In the genomic region with DNA sequence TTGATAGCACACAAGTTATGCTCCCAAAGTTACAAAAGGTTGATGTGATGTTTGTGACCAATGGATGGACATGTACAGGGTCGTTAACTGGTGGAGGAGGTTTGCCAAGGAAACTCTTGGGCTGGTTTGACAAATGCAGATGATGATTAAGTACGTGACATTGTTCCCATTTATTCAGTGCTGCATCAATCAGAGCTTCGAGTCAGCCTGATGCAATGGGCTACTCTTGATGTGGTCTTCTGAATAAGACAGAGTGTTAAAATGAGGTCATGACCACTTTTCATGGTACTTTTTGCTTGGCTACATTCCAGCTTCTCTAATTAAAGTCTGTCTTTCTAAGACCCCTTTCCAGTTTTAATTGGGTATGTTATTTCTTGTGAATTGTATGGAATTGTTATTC, we compare ENCODE assay signal across 24 mouse cellular contexts.
A peak's percentile ranks its signal among the peaks of the same experiment; 100 is the strongest.
DNase-seq lines count a peak whose midpoint lies in the region; ATAC-seq and TF ChIP-seq lines count a peak whose summit lies in the region.
"Had no signal": no experiment of that assay in that cellular context is flagged by ENCODE, and none has a peak within 500 bp of the region (broad histone marks: within the 10 kb centered on the region; RNA-seq: fewer than 3 reads in every experiment).

No protein-coding gene starts in this region.

- H3K27ac ChIP-seq in forebrain, embryonic 10.5 days: peak overlapping the region; percentile 51; the same call in 1 of the 2 replicates
- H3K27ac ChIP-seq in forebrain, postnatal 0 days (ENCODE audit: low read depth, low read length): no peak overlapping the region
- no peak overlapping the region for H3K27ac ChIP-seq in neural tube, embryonic 11.5 days (ENCODE audit: low read depth, low read length)
- H3K27ac ChIP-seq in neural tube, embryonic 15.5 days (replicated peaks): no peak overlapping the region
- H3K27ac ChIP-seq in forebrain, embryonic 14.5 days (ENCODE audit: low read depth, low read length): no peak overlapping the region
- H3K27ac ChIP-seq: embryonic facial prominence, embryonic 12.5 days; heart, adult 2 months; heart, embryonic 15.5 days; limb, embryonic 15.5 days; liver, embryonic 15.5 days; stomach, postnatal 0 days had no signal

- peaks cover 5% of the 10 kb centered on the region; the same call in 1 of the 2 replicates for H3K9me3 ChIP-seq in forebrain, embryonic 10.5 days
- H3K9me3 ChIP-seq in forebrain, postnatal 0 days (ENCODE audit: low read length): no peaks in the 10 kb centered on the region
- H3K9me3 ChIP-seq in neural tube, embryonic 11.5 days (ENCODE audit: control insufficient read depth, low read length): no peaks in the 10 kb centered on the region
- no peaks in the 10 kb centered on the region for H3K9me3 ChIP-seq in neural tube, embryonic 15.5 days (replicated peaks)
- no peaks in the 10 kb centered on the region for H3K9me3 ChIP-seq in forebrain, embryonic 14.5 days (replicated peaks; ENCODE audit: control insufficient read depth, low read length)
- H3K9me3 ChIP-seq: embryonic facial prominence, embryonic 12.5 days; heart, embryonic 15.5 days; limb, embryonic 15.5 days; liver, embryonic 15.5 days had no signal

- H3K4me2 ChIP-seq in forebrain, postnatal 0 days (ENCODE audit: low read depth): no peak overlapping the region
- no peak overlapping the region for H3K4me2 ChIP-seq in neural tube, embryonic 11.5 days (ENCODE audit: low read depth)
- H3K4me2 ChIP-seq in neural tube, embryonic 15.5 days: no peak overlapping the region
- H3K4me2 ChIP-seq in forebrain, embryonic 14.5 days (ENCODE audit: low read length): no peak overlapping the region
- H3K4me2 ChIP-seq: embryonic facial prominence, embryonic 12.5 days; heart, embryonic 15.5 days; limb, embryonic 15.5 days; liver, embryonic 15.5 days had no signal

- no peak for ATAC-seq in forebrain, postnatal 0 days
- ATAC-seq in neural tube, embryonic 11.5 days (ENCODE audit: insufficient read depth, low FRiP score, low TSS enrichment): peak; percentile 31; the same call in 1 of the 2 replicates
- no peak for ATAC-seq in neural tube, embryonic 15.5 days (ENCODE audit: low FRiP score)
- ATAC-seq in forebrain, embryonic 14.5 days: peak; percentile 93
- ATAC-seq: activated CD4-positive, CD25-positive, alpha-beta regulatory T cell, adult 4 months; CD4-positive, CD25-positive, alpha-beta regulatory T cell, adult 4 months; inflammation-experienced regulatory T-cells, adult 6 months had no signal

- no peak for TF ChIP-seq CTCF in forebrain, postnatal 0 days (IDR thresholded peaks at IDR 0.05; ENCODE audit: low read depth)

- H3K9ac ChIP-seq in forebrain, postnatal 0 days: no peak overlapping the region
- no peak overlapping the region for H3K9ac ChIP-seq in neural tube, embryonic 11.5 days (ENCODE audit: low read length)
- no peak overlapping the region for H3K9ac ChIP-seq in neural tube, embryonic 15.5 days (replicated peaks)
- H3K9ac ChIP-seq in forebrain, embryonic 14.5 days (ENCODE audit: low read length): no peak overlapping the region
- H3K9ac ChIP-seq: embryonic facial prominence, embryonic 12.5 days; heart, embryonic 15.5 days; limb, embryonic 15.5 days; liver, embryonic 15.5 days had no signal

- no peak overlapping the region for H3K4me3 ChIP-seq in forebrain, embryonic 10.5 days
- no peak overlapping the region for H3K4me3 ChIP-seq in forebrain, postnatal 0 days (ENCODE audit: low read depth, low read length)
- H3K4me3 ChIP-seq in neural tube, embryonic 11.5 days (ENCODE audit: low read depth, low read length): no peak overlapping the region
- H3K4me3 ChIP-seq in neural tube, embryonic 15.5 days (replicated peaks): no peak overlapping the region
- no peak overlapping the region for H3K4me3 ChIP-seq in forebrain, embryonic 14.5 days (ENCODE audit: low read depth, low read length)
- H3K4me3 ChIP-seq: embryonic facial prominence, embryonic 12.5 days; heart, adult 2 months; heart, embryonic 15.5 days; limb, embryonic 15.5 days; liver, embryonic 15.5 days had no signal

- H3K27me3 ChIP-seq in forebrain, embryonic 10.5 days (ENCODE audit: poor library complexity, severe bottlenecking): no peaks in the 10 kb centered on the region
- no peaks in the 10 kb centered on the region for H3K27me3 ChIP-seq in forebrain, postnatal 0 days (ENCODE audit: insufficient read depth, low read length)
- no peaks in the 10 kb centered on the region for H3K27me3 ChIP-seq in neural tube, embryonic 11.5 days (ENCODE audit: control insufficient read depth, insufficient read depth, low read length)
- no peaks in the 10 kb centered on the region for H3K27me3 ChIP-seq in neural tube, embryonic 15.5 days (replicated peaks)
- H3K27me3 ChIP-seq in forebrain, embryonic 14.5 days (replicated peaks; ENCODE audit: control insufficient read depth, insufficient read depth, low read length): no peaks in the 10 kb centered on the region
- H3K27me3 ChIP-seq: embryonic facial prominence, embryonic 12.5 days; heart, embryonic 15.5 days; limb, embryonic 15.5 days; liver, embryonic 15.5 days had no signal

- 44% methylated on average over 3 of the region's 3 CpGs for WGBS in forebrain, embryonic 10.5 days
- WGBS in forebrain, postnatal 0 days: 12% methylated on average over 3 of the region's 3 CpGs
- 37% methylated on average over 3 of the region's 3 CpGs for WGBS in neural tube, embryonic 11.5 days
- WGBS in neural tube, embryonic 15.5 days: 25% methylated on average over 3 of the region's 3 CpGs
- WGBS in forebrain, embryonic 14.5 days: 4% methylated on average over 3 of the region's 3 CpGs

- DNase-seq in forebrain, embryonic 10.5 days (ENCODE audit: extremely low spot score, low spot score): no peak
- DNase-seq in forebrain, postnatal 0 days: no peak
- DNase-seq in neural tube, embryonic 11.5 days (ENCODE audit: low spot score): peak; percentile 18
- peak; percentile 86 for DNase-seq in forebrain, embryonic 14.5 days (ENCODE audit: low spot score)
- DNase-seq in kidney, postnatal 36 days: no peak
- no peak for DNase-seq in urinary bladder, postnatal 14 days (ENCODE audit: low spot score)
- DNase-seq: adrenal gland, postnatal 10 days; cerebellum, adult 11 months; cerebellum, postnatal 25 days; gastrocnemius, postnatal 25 days; heart, adult 2 months; kidney, adult 2 months; kidney, postnatal 10 days; lung, postnatal 10 days; right cerebral cortex, postnatal 4 days had no signal

- H3K36me3 ChIP-seq in forebrain, embryonic 10.5 days (replicated peaks): 0 out of 2 replicates have a peak, but pooled peaks cover 4% of the 10 kb centered on the region
- H3K36me3 ChIP-seq in forebrain, postnatal 0 days (ENCODE audit: insufficient read depth): no peaks in the 10 kb centered on the region
- H3K36me3 ChIP-seq in neural tube, embryonic 11.5 days (ENCODE audit: control insufficient read depth, insufficient read depth, low read length): no peaks in the 10 kb centered on the region
- H3K36me3 ChIP-seq in neural tube, embryonic 15.5 days: no peaks in the 10 kb centered on the region
- no peaks in the 10 kb centered on the region for H3K36me3 ChIP-seq in forebrain, embryonic 14.5 days (ENCODE audit: control insufficient read depth, insufficient read depth, low read length)
- H3K36me3 ChIP-seq: embryonic facial prominence, embryonic 12.5 days; heart, embryonic 15.5 days; limb, embryonic 15.5 days; liver, embryonic 15.5 days had no signal

- peaks cover 30% of the 10 kb centered on the region for H3K4me1 ChIP-seq in forebrain, embryonic 10.5 days
- H3K4me1 ChIP-seq in forebrain, postnatal 0 days (ENCODE audit: insufficient read depth): no peaks in the 10 kb centered on the region
- H3K4me1 ChIP-seq in neural tube, embryonic 11.5 days (ENCODE audit: control insufficient read depth, insufficient read depth, low read length): no peaks in the 10 kb centered on the region
- H3K4me1 ChIP-seq in neural tube, embryonic 15.5 days: no peaks in the 10 kb centered on the region
- peaks cover 5% of the 10 kb centered on the region; the same call in 1 of the 2 replicates for H3K4me1 ChIP-seq in forebrain, embryonic 14.5 days (ENCODE audit: control insufficient read depth, insufficient read depth, low read length)
- H3K4me1 ChIP-seq: embryonic facial prominence, embryonic 12.5 days; heart, embryonic 15.5 days; limb, embryonic 15.5 days; liver, embryonic 15.5 days had no signal

Comparison
In these comparisons a context has a peak if more than half of its experiments do, and no peak if none do; other contexts are left out.
1. DNase-seq: peak in neural tube, embryonic 11.5 days (single experiment) and forebrain, embryonic 14.5 days (single experiment); none in forebrain, embryonic 10.5 days (single experiment), forebrain, postnatal 0 days (single experiment), kidney, postnatal 36 days (0 of 2) and urinary bladder, postnatal 14 days (single experiment).
2. ATAC-seq: peak in neural tube, embryonic 11.5 days (single experiment) and forebrain, embryonic 14.5 days (single experiment); none in forebrain, postnatal 0 days (single experiment) and neural tube, embryonic 15.5 days (single experiment).